Mouse (Mus musculus) lung, postnatal 0 days (tissue): Measurements from ENCODE around the gene Gzmm.

Experiments used
- CTCF ChIP-seq: IDR thresholded peaks from 2 replicates; pipeline ENCODE4 v1.5.1; 2016; ENCODE audit warnings: antibody characterized with exemption, mild to moderate bottlenecking
- EP300 ChIP-seq: IDR thresholded peaks from 2 replicates; pipeline ENCODE4 v1.6.1; 2016; ENCODE audit warnings: antibody characterized with exemption, mild to moderate bottlenecking, control low read depth

DNA sequence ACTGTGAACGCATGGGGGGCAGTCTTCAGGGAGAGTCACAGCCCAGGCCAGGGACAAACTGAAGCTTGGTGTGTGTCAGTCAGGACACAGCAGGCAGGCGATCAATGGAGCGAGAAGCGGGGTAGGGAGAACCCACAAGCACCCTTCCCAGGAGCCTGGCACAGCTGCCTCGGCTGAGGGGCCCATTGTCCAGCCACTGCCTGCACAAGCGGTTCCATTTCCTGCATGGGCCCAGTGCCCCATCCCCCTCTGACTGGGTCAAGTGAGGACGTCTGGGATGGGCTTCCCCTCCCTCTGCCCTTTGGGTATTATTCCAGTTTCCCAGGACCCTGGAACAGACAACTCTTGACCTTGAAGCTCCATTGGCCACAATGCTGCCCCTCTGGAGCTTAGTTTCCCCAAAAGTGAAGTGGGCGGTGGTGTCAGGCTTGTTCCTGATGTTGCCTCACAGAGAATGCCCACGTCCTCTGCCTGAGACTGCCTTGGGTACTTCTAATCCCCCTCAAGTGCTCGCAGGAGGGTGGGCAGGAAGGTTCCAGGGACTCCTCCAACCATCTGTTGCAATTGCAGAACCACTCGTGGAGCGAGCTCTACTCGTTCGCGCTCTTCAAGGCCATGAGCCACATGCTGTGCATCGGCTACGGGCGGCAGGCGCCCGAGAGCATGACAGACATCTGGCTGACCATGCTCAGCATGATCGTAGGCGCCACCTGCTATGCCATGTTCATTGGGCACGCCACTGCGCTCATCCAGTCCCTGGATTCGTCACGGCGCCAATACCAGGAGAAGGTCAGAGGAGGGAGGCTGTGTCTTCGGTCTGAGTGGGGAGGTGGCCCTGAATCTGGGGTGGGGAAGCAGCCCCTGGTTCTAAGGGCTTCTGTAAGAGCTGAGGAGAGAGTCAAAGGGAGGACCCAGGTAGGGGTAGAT is 39.8 kb downstream of the Gzmm start:
- no peak for TF ChIP-seq CTCF
- TF ChIP-seq EP300, result no peak
